Mouse (Mus musculus) neural tube, embryonic 10.5 days (tissue): Measurements from ENCODE around the gene Ebf1.

ENCODE experiments used
- DNase-seq: peaks from one replicate; pipeline ENCODE4 v3.0.0-alpha.2; 2017; ENCODE audit warnings: low spot score; ENCODE audit errors: extremely low spot score

Gene Ebf1

DNA sequence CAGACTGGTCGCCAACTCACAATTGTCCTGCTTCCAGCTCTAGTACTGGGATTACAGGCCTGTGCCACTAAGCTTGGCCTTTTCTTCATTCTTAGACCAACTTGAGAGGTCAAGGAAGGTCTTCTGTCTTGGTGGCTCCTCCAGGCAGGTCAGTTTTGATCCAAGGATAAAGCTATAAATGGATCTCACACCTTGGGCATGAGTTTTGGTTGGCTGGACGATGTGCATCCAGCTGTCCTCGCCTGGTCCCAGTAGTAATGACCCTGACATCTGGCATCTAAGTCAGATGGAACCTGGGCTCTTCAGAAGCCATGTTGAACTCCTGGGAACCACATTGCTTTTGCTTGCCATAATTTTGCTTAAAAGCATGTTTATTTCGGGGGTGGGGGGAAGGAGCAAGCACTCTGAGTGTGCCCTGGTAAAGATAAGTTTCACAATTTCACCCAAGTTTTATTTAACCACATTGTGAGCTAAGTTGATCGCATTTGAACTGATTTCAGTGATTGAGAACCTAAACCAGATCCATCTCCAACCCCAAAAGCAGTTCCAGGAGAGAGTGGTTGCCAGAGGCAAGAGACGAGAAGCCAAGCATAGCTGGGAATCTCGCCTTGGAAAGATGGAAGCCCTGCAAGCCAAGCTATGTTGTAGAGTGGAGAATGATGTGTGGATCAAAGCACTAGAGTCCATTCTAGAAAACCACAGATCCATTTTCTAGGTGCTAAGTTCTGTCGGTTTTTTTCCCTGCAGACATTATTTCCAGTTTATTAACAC, 85.8 kb downstream of the Ebf1 start:
- no peak for DNase-seq

DNA sequence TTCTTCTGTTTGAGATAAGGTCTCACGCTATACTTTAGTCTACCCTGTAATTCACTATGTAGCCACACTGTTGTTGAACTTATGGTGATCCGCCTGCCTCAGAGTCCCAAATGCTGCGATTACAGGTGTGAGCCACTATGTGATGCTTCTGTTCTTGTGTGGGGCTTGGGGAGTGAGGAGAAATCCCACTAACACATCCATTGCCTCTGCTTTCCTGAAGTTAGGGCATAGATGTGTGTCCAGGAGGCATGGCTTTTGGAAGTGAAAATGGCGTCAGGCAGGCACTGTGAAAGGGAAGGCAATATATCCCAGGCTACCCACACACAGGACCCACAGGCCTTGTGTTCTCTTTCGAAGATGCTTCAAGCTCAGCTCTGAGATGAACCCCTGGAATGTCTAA, 86.8 kb downstream of the Ebf1 start:
- DNase-seq: no peak

DNA sequence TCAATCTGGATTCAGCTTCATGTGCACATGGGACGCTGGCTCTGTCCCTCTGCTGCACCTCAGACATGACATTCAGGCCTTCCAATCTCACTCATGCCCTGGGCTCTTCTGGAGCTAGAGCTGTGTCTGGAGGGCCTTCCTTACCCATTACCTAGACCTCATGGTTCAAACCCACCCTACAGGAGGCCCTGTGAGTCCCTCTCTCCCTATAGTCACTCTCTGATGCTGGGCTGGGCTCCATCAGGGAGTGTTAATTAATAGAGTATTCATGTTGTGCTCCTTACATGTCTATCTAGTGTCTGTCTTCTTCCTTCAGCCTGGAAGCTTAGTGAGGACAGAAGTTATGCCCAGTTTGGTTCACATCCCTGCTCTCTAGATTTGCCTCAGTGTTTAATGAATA, 88.7 kb downstream of the Ebf1 start:
- DNase-seq: no peak

GRCm38 (mm10) chr11:44706386-44706785, 89.3 kb downstream of the Ebf1 start:
- no peak for DNase-seq

GRCm38 (mm10) chr11:44707381-44708289, 90.5 kb downstream of the Ebf1 start:
- DNase-seq: peak; percentile 50

DNA sequence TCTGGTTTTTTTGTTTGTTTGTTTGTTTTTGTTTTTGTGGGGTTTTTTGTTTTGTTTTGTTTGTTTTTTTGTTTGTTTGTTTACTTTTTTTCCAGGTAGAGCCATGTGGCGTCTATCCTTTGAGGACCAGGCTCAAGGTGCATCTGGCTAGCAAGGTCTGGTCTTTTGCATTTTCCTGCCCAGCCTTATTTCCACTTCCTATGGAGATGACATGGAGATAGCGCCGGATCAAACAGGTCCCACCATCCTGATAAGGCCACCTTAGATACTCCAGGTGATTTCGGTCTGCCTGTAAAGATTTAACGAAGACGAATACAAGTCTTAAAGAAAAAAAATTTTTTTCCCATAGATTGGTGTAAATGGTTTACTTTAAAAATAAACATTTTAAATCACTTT, 91.2 kb downstream of the Ebf1 start:
- DNase-seq: no peak

GRCm38 (mm10) chr11:44709073-44709618, 92.0 kb downstream of the Ebf1 start:
- DNase-seq: no peak

DNA sequence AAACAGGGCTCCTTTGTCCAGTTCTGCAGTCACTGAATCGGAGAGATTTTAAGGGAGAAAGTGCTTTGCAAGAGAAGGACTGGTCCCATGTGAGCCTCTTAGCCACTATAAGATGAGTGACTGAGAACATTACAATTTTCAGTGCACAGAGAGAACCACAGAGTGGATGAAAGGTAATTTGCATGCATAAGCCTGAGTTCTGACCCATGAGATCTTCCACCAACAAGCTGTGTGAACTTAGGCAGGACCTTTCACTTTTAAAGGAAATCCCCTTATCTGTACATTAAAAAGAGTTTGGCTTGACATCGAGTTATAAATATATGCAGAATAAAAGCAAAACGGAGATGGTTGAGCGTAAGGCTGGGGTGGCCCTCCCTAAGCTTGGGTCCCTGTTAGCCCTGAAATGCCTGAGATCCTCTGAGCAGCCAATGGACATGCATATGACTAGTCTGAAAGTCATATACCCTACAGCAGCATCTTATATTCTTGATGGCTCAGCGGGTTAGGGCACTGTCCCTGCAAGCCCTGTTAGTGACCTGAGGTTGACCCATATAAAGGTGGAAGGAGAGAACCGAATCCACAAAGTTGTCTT, 92.8 kb downstream of the Ebf1 start:
- no peak for DNase-seq

DNA sequence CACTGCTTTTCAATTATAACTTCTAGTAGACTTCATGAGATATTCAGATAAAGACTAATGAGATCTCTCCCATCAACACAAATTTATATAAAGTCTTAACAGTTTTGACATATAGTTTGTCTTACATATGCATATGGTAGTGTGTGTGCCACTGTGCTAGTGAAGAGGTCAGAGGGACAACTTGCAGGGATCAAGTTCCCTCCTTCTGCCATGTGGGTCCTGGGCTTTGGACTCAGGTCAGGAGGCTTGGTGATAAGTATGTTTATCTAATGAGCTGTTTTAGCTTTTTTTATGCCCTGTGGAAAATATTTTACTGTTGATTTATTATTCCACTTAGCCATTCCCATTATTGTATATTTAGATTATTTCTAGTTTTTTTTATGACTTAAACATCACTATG, 93.7 kb downstream of the Ebf1 start:
- DNase-seq: no peak

DNA sequence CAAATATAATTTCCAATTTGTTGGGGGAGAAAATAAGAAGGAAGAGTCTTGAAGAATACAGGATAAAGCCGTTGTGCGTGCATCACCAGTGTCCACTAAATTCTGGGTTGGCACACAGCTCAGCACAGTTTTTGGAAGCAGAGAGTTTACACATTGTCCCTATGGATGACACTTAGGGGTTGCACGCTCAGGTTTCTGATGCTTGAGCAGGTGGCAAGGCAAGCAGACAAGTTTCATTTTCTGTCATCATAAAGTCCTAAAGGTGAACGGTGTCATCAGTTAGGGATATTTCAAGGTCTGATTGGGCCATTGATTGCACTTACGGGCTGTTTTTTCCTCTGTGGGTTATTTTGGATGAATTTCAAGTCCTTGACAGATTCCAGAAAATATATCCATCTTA, 97.1 kb downstream of the Ebf1 start:
- no peak for DNase-seq

GRCm38 (mm10) chr11:44715776-44716175, 98.7 kb downstream of the Ebf1 start:
- no peak for DNase-seq

DNA sequence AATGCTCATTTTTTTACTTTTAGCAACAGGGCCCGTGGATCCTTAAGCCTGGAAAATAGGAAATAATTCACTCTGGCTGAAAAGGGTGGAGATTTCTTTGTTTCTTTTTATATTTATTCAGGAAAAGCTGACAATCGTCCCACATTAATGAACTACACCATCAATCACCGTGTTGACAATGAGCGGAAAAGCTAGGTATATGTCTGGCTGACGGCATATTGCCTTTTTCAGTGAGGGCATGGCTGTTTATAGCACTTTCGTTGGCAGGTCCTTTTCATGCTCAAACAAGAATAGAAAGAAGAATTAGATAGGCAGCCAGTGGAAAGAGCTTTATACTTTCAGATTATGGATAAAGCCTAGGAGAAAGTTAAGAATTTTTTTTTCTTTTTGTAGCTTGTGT, 99.8 kb downstream of the Ebf1 start:
- no peak for DNase-seq

DNA sequence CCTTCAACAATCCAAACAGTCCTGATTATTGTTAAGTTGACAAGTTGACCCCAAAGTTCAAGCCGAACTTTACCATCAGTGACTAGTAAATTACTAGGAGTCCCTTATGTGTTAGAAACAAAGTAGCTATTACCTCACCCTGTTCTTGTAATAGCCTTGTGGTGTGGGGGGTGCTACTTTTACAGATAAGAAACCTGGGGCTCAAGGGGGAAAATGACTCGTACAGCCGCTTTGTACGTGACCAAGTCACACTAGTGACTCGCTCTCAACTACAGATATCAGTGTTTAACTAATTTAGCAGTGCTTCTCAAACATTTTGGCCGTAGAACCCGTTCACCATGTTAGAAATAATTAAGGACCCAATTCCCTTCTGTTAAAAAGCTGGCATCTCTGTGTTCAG, 100.5 kb downstream of the Ebf1 start:
- DNase-seq: no peak

DNA sequence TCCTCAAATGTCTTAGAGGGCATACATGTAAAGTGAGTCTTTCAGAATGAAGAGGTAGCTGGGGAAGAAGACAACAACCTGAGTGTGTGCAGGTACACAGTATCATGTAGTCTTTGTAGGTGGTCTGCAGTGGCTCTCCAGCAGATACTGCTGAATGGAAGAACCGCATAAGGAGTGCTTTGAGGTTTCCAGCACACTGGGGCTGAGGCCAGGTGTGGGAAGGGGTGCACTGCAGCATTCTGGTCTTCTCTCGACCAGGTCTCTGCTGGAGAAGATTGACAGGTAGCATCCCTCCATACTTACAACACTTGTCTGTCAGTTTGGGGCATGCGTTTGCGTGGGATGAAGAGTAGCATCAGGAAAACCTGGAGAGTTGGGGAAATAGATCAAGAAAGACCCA, 104.9 kb downstream of the Ebf1 start:
- no peak for DNase-seq

DNA sequence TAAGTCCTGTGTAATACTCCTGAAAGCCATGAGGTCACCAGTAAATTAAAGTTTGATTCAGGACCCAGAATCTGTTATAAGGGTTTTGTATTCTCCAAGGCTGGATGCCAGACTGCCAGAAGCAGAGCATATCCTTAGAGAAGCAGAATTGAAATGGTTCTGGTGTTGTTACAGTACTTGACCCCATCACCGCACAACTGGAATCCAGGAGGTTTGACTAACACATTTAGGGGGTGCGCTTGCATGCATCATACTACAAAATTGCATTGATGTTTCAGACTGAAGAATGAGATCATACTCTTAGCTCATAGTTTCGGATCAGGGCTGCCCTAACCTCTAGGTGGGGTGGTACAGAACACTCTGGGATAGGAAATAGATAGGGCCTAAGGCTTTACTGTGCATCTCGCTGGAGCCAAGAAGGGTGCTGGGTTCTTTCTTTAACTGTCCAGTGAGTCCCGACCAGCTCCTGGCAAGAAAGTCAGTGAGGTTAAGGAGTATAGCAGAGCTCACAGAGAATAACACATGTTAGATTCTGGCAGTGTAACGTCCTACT, 106.9 kb downstream of the Ebf1 start:
- no peak for DNase-seq

DNA sequence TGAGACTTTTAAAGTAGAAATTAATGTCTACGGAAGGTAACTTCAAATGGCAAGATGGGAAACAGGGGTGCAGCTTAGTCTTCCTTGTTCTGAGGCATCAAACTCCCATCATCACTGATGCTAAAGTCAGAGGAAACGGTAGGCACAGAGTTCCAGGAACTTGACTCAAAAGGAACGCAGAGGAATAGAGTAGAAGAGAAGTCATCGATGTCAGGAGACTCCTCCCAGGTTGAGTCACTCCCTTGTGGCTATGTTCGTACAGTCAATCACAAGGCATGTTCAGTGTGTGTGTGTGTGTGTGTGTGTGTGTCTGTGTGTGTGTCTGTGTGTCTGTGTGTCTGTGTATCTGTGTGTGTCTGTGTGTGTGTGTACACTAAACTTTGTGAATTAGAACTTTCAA, 108.6 kb downstream of the Ebf1 start:
- no peak for DNase-seq

DNA sequence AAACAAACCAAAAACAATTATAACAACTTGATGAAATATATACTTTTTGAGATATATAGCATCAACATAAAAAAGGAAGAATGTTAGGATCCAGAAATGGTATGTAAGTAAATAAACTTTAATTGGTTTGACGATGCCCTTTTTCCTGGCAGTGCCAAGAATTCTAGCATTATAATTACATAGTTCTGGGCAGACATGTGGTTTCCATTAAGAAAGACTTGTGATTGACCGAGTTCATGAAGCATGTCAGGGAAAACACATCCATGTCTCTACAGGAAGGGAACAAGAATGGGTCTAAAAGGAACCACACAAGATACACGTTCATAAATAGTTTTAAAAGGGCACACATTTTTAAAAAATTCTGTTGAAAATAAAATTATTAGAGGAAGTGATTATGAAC, 110.3 kb downstream of the Ebf1 start:
- DNase-seq: no peak

- DNase-seq: no peak
Observed at GRCm38 (mm10) chr11:44727821-44728220, 110.7 kb downstream of the Ebf1 start.

- DNase-seq: no peak
Observed at GRCm38 (mm10) chr11:44728271-44728670, 111.2 kb downstream of the Ebf1 start.

DNA sequence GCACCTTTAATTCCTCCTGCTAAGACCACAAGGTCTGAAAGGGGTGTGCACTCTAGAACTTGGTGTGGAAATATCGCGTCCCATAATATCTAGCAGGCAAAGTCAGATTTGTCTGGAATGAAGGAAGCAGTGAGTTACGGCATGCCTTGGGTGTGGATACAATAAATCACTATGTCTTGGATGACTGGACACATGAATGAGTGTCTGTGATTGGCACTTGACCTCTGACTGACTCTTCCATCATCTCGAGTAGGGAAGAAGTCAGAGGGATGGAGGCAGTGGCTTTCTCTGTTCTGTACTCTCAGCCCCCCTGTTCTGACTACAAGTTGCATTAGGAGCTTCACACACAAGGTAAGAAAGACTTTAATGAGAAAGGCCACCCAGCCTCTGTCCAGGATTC, 112.8 kb downstream of the Ebf1 start:
- DNase-seq: no peak

GRCm38 (mm10) chr11:44731763-44732162, 114.6 kb downstream of the Ebf1 start:
- DNase-seq: no peak

DNA sequence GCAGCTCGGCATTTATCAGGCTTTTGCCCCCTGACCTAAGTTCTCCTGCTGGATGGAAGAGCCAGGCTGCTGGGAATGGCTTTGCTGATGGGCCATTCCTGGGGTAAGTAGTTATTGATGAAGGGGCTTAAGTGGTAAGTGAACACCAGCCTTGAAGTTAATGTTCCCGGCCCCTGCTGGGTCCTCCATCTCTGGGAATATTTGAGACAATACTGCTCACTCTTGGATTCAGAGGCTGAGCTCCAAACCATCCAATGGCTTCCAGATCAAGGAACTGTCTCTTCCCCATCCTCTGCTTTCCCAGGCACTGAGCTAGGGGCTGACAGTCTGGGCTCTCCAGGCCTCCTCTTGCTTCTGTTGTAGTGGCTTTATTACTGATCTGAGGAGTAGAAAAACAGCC, 116.2 kb downstream of the Ebf1 start:
- DNase-seq: no peak
